Mouse (Mus musculus) spleen, adult 10 weeks (tissue): ENCODE measurements around the gene Gm38394. TPM values are rescaled to one million over a fixed set of nuclear protein-coding genes. Genes with fewer than 3 reads are reported as not detected.

ENCODE experiments used
- polyA plus RNA-seq: library from polyadenylated mRNA; stranded (reverse); fragments of 350-450 nt; fragmentation: Illumina TruSeq; extraction: RNeasy Lipid Tissue Mini Kit (QIAGEN cat#74804); gene quantifications from one replicate; pipeline ENCODE4 v1.2.3, GENCODE M21; 2015; ENCODE audit warnings: low replicate concordance; ENCODE audit not compliant: insufficient read depth

The Gm38394 gene
- polyA plus RNA-seq, result 23.1 TPM

GRCm38 (mm10) chr1:133661203-133661933, at the start of gene Gm38394:
Gene Gm38394, minus strand, starts transcription at chr1:133661318.

GRCm38 (mm10) chr1:133689897-133690296, 28.8 kb upstream of the Gm38394 start, which contains the start of gene Lax1:
Gene Lax1, minus strand, starts transcription at chr1:133690108.

GRCm38 (mm10) chr1:133660466-133661202, 484 bp downstream of the Gm38394 start, which contains the start of gene Zbed6:
Gene Zbed6, minus strand, starts transcription at chr1:133660885.

GRCm38 (mm10) chr1:133609771-133610502, 51.2 kb downstream of the Gm38394 start, which contains the start of gene Snrpe:
Gene Snrpe, minus strand, starts transcription at chr1:133610291.

Other genes with a start within 250 kb of the Gm38394 start
- gene Sox13, start 236.9 kb downstream of the Gm38394 start, polyA plus RNA-seq, result 4.8 TPM
- gene Snrpe, start 51.0 kb downstream of the Gm38394 start, polyA plus RNA-seq, result 348 TPM
- gene Zbed6, start 433 bp downstream of the Gm38394 start, polyA plus RNA-seq, result 30.3 TPM
- 141 TPM for gene Lax1, start 28.8 kb upstream of the Gm38394 start, polyA plus RNA-seq
- gene Atp2b4, start 139.7 kb upstream of the Gm38394 start, polyA plus RNA-seq, result 18.6 TPM
- gene Optc, start 246.7 kb upstream of the Gm38394 start, polyA plus RNA-seq, result 0.19 TPM